Mouse (Mus musculus) kidney, embryonic 16.5 days (tissue): Measurements from ENCODE around the gene Rbpjl. TPM values are rescaled to one million over a fixed set of nuclear protein-coding genes. Genes with fewer than 3 reads are reported as not detected.

Source experiments
- ATAC-seq: fragments of 200-750 bp; cut with Nextera tagmentation; 2 replicates; pipeline ENCODE4 v1.8.0; 2017; ENCODE audit warnings: moderate TSS enrichment; ENCODE audit not compliant: low FRiP score, low TSS enrichment
- H3K27ac ChIP-seq: fragments of 300-500 bp; sonication (generic); 2 replicates; pipeline ENCODE4 v1.5.1; 2014; ENCODE audit warnings: low read length
- H3K27me3 ChIP-seq: fragments of 300-500 bp; sonication (generic); 2 replicates; pipeline ENCODE4 v1.6.1; 2014; ENCODE audit warnings: low read length, control low read depth, mixed read lengths; ENCODE audit not compliant: insufficient read depth
- H3K36me3 ChIP-seq: fragments of 300-500 bp; sonication (generic); 2 replicates; pipeline ENCODE4 v1.6.1; 2014; ENCODE audit warnings: low read length, control low read depth, mixed read lengths; ENCODE audit not compliant: insufficient read depth
- H3K4me1 ChIP-seq: fragments of 300-500 bp; sonication (generic); 2 replicates; pipeline ENCODE4 v1.6.1; 2014; ENCODE audit warnings: low read length, control low read depth, mixed read lengths; ENCODE audit not compliant: insufficient read depth
- H3K4me2 ChIP-seq: fragments of 300-500 bp; sonication (generic); replicated peaks from 2 replicates; pipeline ENCODE4 v1.6.1; 2014; ENCODE audit warnings: low read depth, low read length
- H3K4me3 ChIP-seq: fragments of 300-500 bp; sonication (generic); 2 replicates; pipeline ENCODE4 v1.5.1; 2014; ENCODE audit warnings: mild to moderate bottlenecking, low read length
- H3K9ac ChIP-seq: fragments of 300-500 bp; sonication (generic); replicated peaks from 2 replicates; pipeline ENCODE4 v1.6.1; 2014; ENCODE audit warnings: low read length
- H3K9me3 ChIP-seq: fragments of 300-500 bp; sonication (generic); 2 replicates; pipeline ENCODE4 v1.6.1; 2016; ENCODE audit warnings: low read length, control low read depth
- WGBS: fragments of 180-500 bp; shearing (Covaris S2); extraction: QIAGEN DNeasy Blood & Tissue Kit; methylation state at CpG from one replicate; pipeline ENCODE4 v1.1.7; 2014; 5-methylcytosine and 5-hydroxymethylcytosine counted together
- polyA plus RNA-seq: library from polyadenylated mRNA; unstranded; fragments of >200 nt; fragmentation: Nextera tagmentation; extraction: Ambion mirVana; gene quantifications from 2 replicates; pipeline ENCODE4 v1.2.1, GENCODE M21; 2015

Gene Rbpjl
- 0.06 and 0.29 TPM in 2 replicates for polyA plus RNA-seq

- no peaks in the 10 kb centered on the region for H3K9me3 ChIP-seq
- H3K9ac ChIP-seq: no peak within 1 kb of the TSS
- no peak within 1 kb of the TSS for H3K27ac ChIP-seq
Observed at GRCm38 (mm10) chr2:164402906-164403305, at the start of gene Rbpjl. Gene Rbpjl, plus strand, starts transcription at chr2:164403141.

GRCm38 (mm10) chr2:164353356-164353755 lies 49.6 kb upstream of the Rbpjl start:
- no peaks in the 10 kb centered on the region; the same call in 1 of the 2 replicates for H3K9me3 ChIP-seq
- H3K27me3 ChIP-seq: peaks cover 6% of the 10 kb centered on the region
- no peaks in the 10 kb centered on the region for H3K36me3 ChIP-seq
- no peak overlapping the region for H3K4me3 ChIP-seq
- H3K9ac ChIP-seq: no peak overlapping the region
- WGBS: 89% methylated on average over 11 of the region's 11 CpGs
- no peak overlapping the region for H3K27ac ChIP-seq
- ATAC-seq: no peak
- no peak overlapping the region for H3K4me2 ChIP-seq
- no peaks in the 10 kb centered on the region for H3K4me1 ChIP-seq

More at GRCm38 (mm10) chr2:164402906-164403305, at the start of gene Rbpjl:
- Histone ChIP-seq H3K36me3 (no peaks in the 10 kb centered on the region), H3K27me3 (peaks cover 88% of the 10 kb centered on the region), H3K4me2 (no peak within 1 kb of the TSS; the same call in 1 of the 2 replicates), H3K4me1 (peaks cover 17% of the 10 kb centered on the region), H3K4me3 (no peak within 1 kb of the TSS)
- 4% methylated on average over 17 of the region's 17 CpGs for whole genome bisulfite sequencing
- ATAC-seq: peak; percentile 52

GRCm38 (mm10) chr2:164356177-164356967 lies 46.6 kb upstream of the Rbpjl start:
- Histone ChIP-seq H3K9me3 (no peaks in the 10 kb centered on the region), H3K36me3 (no peaks in the 10 kb centered on the region), H3K4me3 (no peak overlapping the region), H3K4me2 (no peak overlapping the region), H3K4me1 (no peaks in the 10 kb centered on the region), H3K9ac (no peak overlapping the region), H3K27me3 (peaks cover 9% of the 10 kb centered on the region), H3K27ac (no peak overlapping the region)
- ATAC-seq: no peak
- 73% methylated on average over 11 of the region's 11 CpGs for WGBS

GRCm38 (mm10) chr2:164358373-164358772 lies 44.6 kb upstream of the Rbpjl start:
- no peaks in the 10 kb centered on the region for H3K4me1 ChIP-seq
- H3K9me3 ChIP-seq: no peaks in the 10 kb centered on the region
- no peaks in the 10 kb centered on the region for H3K36me3 ChIP-seq
- H3K27me3 ChIP-seq: peaks cover 12% of the 10 kb centered on the region
- WGBS: 87% methylated on average over 3 of the region's 3 CpGs
- no peak overlapping the region for H3K4me3 ChIP-seq
- H3K4me2 ChIP-seq: no peak overlapping the region
- H3K9ac ChIP-seq: no peak overlapping the region
- H3K27ac ChIP-seq: no peak overlapping the region
- ATAC-seq: no peak

- peaks cover 12% of the 10 kb centered on the region for H3K27me3 ChIP-seq
- no peaks in the 10 kb centered on the region for H3K36me3 ChIP-seq
- H3K4me2 ChIP-seq: no peak overlapping the region
- no peak for ATAC-seq
- no peak overlapping the region for H3K9ac ChIP-seq
- 82% methylated on average over 5 of the region's 5 CpGs for WGBS
- H3K4me1 ChIP-seq: no peaks in the 10 kb centered on the region
- H3K9me3 ChIP-seq: no peaks in the 10 kb centered on the region
- no peak overlapping the region for H3K27ac ChIP-seq
- no peak overlapping the region for H3K4me3 ChIP-seq
Observed at GRCm38 (mm10) chr2:164359031-164359430, 43.9 kb upstream of the Rbpjl start.

GRCm38 (mm10) chr2:164359668-164360067 lies 43.3 kb upstream of the Rbpjl start:
- no peak for ATAC-seq
- no peak overlapping the region for H3K27ac ChIP-seq
- H3K4me3 ChIP-seq: no peak overlapping the region
- WGBS: 85% methylated on average over 5 of the region's 5 CpGs
- H3K4me2 ChIP-seq: no peak overlapping the region
- H3K9ac ChIP-seq: no peak overlapping the region
- H3K4me1 ChIP-seq: no peaks in the 10 kb centered on the region
- no peaks in the 10 kb centered on the region for H3K9me3 ChIP-seq
- peaks cover 10% of the 10 kb centered on the region for H3K27me3 ChIP-seq
- no peaks in the 10 kb centered on the region for H3K36me3 ChIP-seq

GRCm38 (mm10) chr2:164360974-164361657 lies 41.8 kb upstream of the Rbpjl start:
- Histone ChIP-seq H3K4me1 (no peaks in the 10 kb centered on the region), H3K4me2 (no peak overlapping the region), H3K27ac (no peak overlapping the region), H3K27me3 (0 out of 2 replicates have a peak, but pooled peaks cover 6% of the 10 kb centered on the region), H3K9me3 (no peaks in the 10 kb centered on the region), H3K9ac (no peak overlapping the region), H3K4me3 (no peak overlapping the region), H3K36me3 (no peaks in the 10 kb centered on the region)
- WGBS: 38% methylated on average over 13 of the region's 13 CpGs
- no peak for ATAC-seq

- H3K9me3 ChIP-seq: no peaks in the 10 kb centered on the region
- no peak overlapping the region for H3K4me3 ChIP-seq
- H3K4me2 ChIP-seq: no peak overlapping the region
- WGBS: 48% methylated on average over 3 of the region's 3 CpGs
- ATAC-seq: no peak
- 0 out of 2 replicates have a peak, but pooled peaks cover 3% of the 10 kb centered on the region for H3K27me3 ChIP-seq
- H3K4me1 ChIP-seq: no peaks in the 10 kb centered on the region
- no peak overlapping the region for H3K27ac ChIP-seq
- H3K36me3 ChIP-seq: no peaks in the 10 kb centered on the region
- no peak overlapping the region for H3K9ac ChIP-seq
Observed at GRCm38 (mm10) chr2:164366947-164367346, 36.0 kb upstream of the Rbpjl start.

GRCm38 (mm10) chr2:164368620-164369105 lies 34.3 kb upstream of the Rbpjl start:
- Histone ChIP-seq H3K27me3 (no peaks in the 10 kb centered on the region), H3K4me1 (no peaks in the 10 kb centered on the region), H3K9me3 (no peaks in the 10 kb centered on the region), H3K4me3 (no peak overlapping the region), H3K9ac (no peak overlapping the region), H3K36me3 (no peaks in the 10 kb centered on the region), H3K27ac (no peak overlapping the region), H3K4me2 (no peak overlapping the region)
- 79% methylated on average over 6 of the region's 6 CpGs for WGBS
- ATAC-seq: no peak

GRCm38 (mm10) chr2:164371371-164371770 lies 31.6 kb upstream of the Rbpjl start:
- no peak overlapping the region for H3K9ac ChIP-seq
- H3K36me3 ChIP-seq: no peaks in the 10 kb centered on the region
- H3K9me3 ChIP-seq: no peaks in the 10 kb centered on the region
- H3K27me3 ChIP-seq: no peaks in the 10 kb centered on the region
- H3K4me2 ChIP-seq: no peak overlapping the region
- no peak for ATAC-seq
- 84% methylated on average over 3 of the region's 3 CpGs for WGBS
- H3K27ac ChIP-seq: no peak overlapping the region
- H3K4me1 ChIP-seq: no peaks in the 10 kb centered on the region
- H3K4me3 ChIP-seq: no peak overlapping the region
